Mouse (Mus musculus) heart, postnatal 0 days (tissue): ENCODE data around the gene Frat1.

Experiments
- CTCF ChIP-seq: IDR thresholded peaks from 2 replicates; pipeline ENCODE4 v1.5.1; 2016; ENCODE audit warnings: antibody characterized with exemption, control low read depth, low read depth
- EP300 ChIP-seq: IDR thresholded peaks from 2 replicates; pipeline ENCODE4 v1.6.1; 2016; ENCODE audit warnings: antibody characterized with exemption, low read depth

GRCm38 (mm10) chr19:41838808-41839207 lies 9.0 kb downstream of the Frat1 start:
- no peak for TF ChIP-seq CTCF
- TF ChIP-seq EP300, result no peak
